Mouse (Mus musculus) adrenal gland, adult 2 months (tissue): ENCODE data around the gene Gm44805. TPM values are rescaled to one million over a fixed set of nuclear protein-coding genes. Genes with fewer than 3 reads are reported as not detected.
"Not testable (repeated sequence)": the region's sequence is repeated elsewhere in the genome, so short reads cannot be mapped to it uniquely, and the experiment has no call there.

Experiments
- DNase-seq: peaks from one replicate; pipeline ENCODE4 v3.0.0; 2021
- polyA plus RNA-seq: library from polyadenylated mRNA; depleted of rRNA; stranded (reverse); fragments of >200 nt; gene quantifications from 2 replicates; pipeline ENCODE4 v1.2.3, GENCODE M21; 2012
- total RNA-seq, 2 experiments: library from RNA; stranded (reverse); gene quantifications; 2 replicates each; pipeline ENCODE4 v1.2.3; 2021

Gm44805 gene
- total and polyA plus RNA-seq, 3 experiments = 1.5 to 4.1 (median 1.9) TPM

GRCm38 (mm10) chr7:19698907-19699826, 17.9 kb upstream of the Gm44805 start, which contains the start of gene Apoe:
Apoe (minus strand) TSS chr7:19699188.
- DNase-seq = peak; percentile 82

- DNase-seq = no peak
Observed at GRCm38 (mm10) chr7:19697949-19698906, 17.0 kb upstream of the Gm44805 start.

- no peak for DNase-seq
Observed at GRCm38 (mm10) chr7:19696336-19696873, 15.2 kb upstream of the Gm44805 start.

GRCm38 (mm10) chr7:19695881-19696280, 14.7 kb upstream of the Gm44805 start:
- no peak for DNase-seq

GRCm38 (mm10) chr7:19695213-19695594, 14.0 kb upstream of the Gm44805 start:
- DNase-seq = no peak

- DNase-seq = peak; percentile 58
Observed at GRCm38 (mm10) chr7:19694336-19695212, 13.4 kb upstream of the Gm44805 start.

GRCm38 (mm10) chr7:19693421-19693820, 12.2 kb upstream of the Gm44805 start:
- peak; percentile 85 for DNase-seq

GRCm38 (mm10) chr7:19691873-19692865, 10.9 kb upstream of the Gm44805 start, which contains the start of gene Apoc1:
Apoc1 (minus strand) TSS chr7:19692660.
- peak; percentile 69 for DNase-seq

GRCm38 (mm10) chr7:19691434-19691833, 10.2 kb upstream of the Gm44805 start:
- DNase-seq = no peak

- no peak for DNase-seq
Observed at GRCm38 (mm10) chr7:19690845-19691244, 9.6 kb upstream of the Gm44805 start.

- no peak for DNase-seq
Observed at GRCm38 (mm10) chr7:19688611-19689010, 7.4 kb upstream of the Gm44805 start.

- DNase-seq = no peak
Observed at GRCm38 (mm10) chr7:19688101-19688500, 6.9 kb upstream of the Gm44805 start.

- DNase-seq = not testable (repeated sequence)
Observed at GRCm38 (mm10) chr7:19686927-19687583, 5.8 kb upstream of the Gm44805 start.

GRCm38 (mm10) chr7:19686521-19686920, 5.3 kb upstream of the Gm44805 start:
- DNase-seq = no peak

- DNase-seq = no peak
Observed at GRCm38 (mm10) chr7:19685374-19685773, 4.2 kb upstream of the Gm44805 start.

GRCm38 (mm10) chr7:19683771-19684201, 2.6 kb upstream of the Gm44805 start:
- no peak for DNase-seq

- DNase-seq = no peak
Observed at GRCm38 (mm10) chr7:19682979-19683378, 1.8 kb upstream of the Gm44805 start.

- DNase-seq = peak; percentile 74
Observed at GRCm38 (mm10) chr7:19680702-19681101, 521 bp downstream of the Gm44805 start.

- DNase-seq = no peak
Observed at GRCm38 (mm10) chr7:19678901-19679300, 2.3 kb downstream of the Gm44805 start.
